Mouse (Mus musculus): ENCODE data around the gene Aatf.

The Aatf gene

GRCm38 (mm10) chr11:84521751-84522299 is 8.5 kb upstream of the Aatf start:
- DNase-seq (ENCODE audit: low spot score in 2 of 2), result no peak

GRCm38 (mm10) chr11:84521071-84521390 is 7.7 kb upstream of the Aatf start:
- no peak for DNase-seq (ENCODE audit: low spot score in 2 of 2)

GRCm38 (mm10) chr11:84520269-84521070 is 7.1 kb upstream of the Aatf start:
- DNase-seq (ENCODE audit: low spot score in 2 of 2), result no peak

- no peak for DNase-seq (ENCODE audit: low spot score in 2 of 2)
Measured at GRCm38 (mm10) chr11:84519576-84520268, 6.4 kb upstream of the Aatf start.

DNA sequence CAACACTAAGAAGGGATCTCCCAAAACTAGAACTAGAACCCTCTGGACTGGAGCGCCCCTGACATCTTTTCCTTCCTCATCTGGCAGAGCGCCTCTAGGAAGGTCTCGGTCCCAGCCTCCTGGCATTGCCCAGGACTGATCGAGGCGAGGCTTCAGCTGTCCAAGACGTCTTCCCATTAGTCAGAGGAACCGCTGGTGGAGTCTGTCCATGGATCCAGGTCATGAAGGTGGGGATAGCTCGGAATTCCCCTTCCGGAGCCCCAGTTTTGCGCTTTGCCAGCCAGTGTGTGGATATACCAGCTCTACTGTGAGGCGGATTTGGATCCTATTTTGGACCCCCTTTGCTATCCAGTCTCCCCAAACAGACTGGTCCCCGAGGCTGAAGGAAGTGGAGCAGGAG is 5.7 kb upstream of the Aatf start:
- no peak for DNase-seq (ENCODE audit: low spot score in 2 of 2)

GRCm38 (mm10) chr11:84518261-84518660 is 4.9 kb upstream of the Aatf start:
- no peak for DNase-seq (ENCODE audit: low spot score in 2 of 2)

DNA sequence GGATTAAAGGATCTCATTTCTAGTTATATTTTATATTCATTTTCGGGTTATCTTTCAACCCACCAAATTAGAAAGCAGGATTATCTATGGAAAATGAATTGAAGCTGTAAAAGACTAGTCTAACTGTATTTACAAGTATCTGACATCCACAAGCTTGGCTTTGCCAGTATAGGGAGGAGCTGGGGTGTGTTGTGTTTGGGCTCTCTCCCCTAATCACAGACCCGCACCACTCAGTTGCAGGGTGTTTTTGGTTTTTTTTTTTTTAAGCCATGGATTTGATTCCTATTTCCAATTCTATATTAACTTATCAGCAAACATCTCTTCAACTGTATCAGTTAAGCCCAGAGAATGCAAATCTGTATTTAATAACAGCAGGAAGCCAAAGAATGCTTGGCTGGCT is 4.1 kb upstream of the Aatf start:
- DNase-seq (ENCODE audit: low spot score in 2 of 2), result no peak

GRCm38 (mm10) chr11:84516501-84517240 is 3.3 kb upstream of the Aatf start:
- no peak for DNase-seq (ENCODE audit: low spot score in 2 of 2)

DNA sequence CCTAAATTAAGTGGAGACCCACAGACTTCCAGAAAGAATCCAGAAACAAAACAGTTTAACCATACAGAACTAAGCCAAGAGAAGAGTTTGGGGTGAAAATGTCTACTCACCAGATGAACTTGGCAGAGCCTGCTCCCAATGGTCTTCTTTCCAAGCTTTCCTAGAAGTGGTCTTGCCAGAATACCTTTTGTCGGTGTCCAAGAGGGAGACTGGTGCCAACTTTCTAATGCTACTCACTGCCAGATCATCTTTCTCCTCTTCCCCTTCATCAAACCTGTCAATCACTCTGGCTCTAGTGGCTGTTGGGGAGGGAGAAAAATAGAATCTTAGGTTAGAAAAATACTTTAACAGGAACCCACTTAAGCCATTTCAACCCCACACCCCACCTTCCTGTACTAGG is 1.3 kb downstream of the Aatf start:
- no peak for DNase-seq (ENCODE audit: low spot score in 2 of 2)

GRCm38 (mm10) chr11:84504296-84504695 is 9.0 kb downstream of the Aatf start:
- DNase-seq (ENCODE audit: low spot score in 2 of 2), result no peak

GRCm38 (mm10) chr11:84497944-84498343 is 15.4 kb downstream of the Aatf start:
- peak in 1 of 2 experiments; percentile 16 for DNase-seq (ENCODE audit: low spot score in 2 of 2)

- no peak for DNase-seq (ENCODE audit: low spot score in 2 of 2)
Measured at GRCm38 (mm10) chr11:84496901-84497300, 16.4 kb downstream of the Aatf start.

GRCm38 (mm10) chr11:84495774-84496173 is 17.5 kb downstream of the Aatf start:
- no peak for DNase-seq (ENCODE audit: low spot score in 2 of 2)

DNA sequence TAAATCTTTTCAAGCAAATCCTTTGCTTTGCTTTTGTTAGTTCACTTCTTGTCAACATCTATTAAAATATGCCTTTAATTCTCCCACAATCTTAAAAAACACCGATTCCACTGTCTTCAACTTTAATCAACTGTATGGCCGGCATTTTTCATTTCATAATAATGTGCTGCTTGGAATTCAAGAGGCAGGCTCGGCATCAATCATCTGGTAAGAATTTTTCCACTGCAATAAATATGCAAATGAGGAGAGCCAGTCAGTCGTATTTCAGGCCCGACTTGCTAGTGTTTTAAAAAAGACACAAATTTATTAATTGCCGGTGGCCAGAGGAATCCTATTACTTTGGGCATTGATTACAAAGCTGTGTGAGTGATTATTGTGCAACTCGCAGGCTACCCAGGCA is 31.7 kb downstream of the Aatf start:
- no peak for DNase-seq (ENCODE audit: low spot score in 2 of 2)

- no peak for DNase-seq (ENCODE audit: low spot score in 2 of 2)
Measured at GRCm38 (mm10) chr11:84480451-84480850, 32.9 kb downstream of the Aatf start.

DNA sequence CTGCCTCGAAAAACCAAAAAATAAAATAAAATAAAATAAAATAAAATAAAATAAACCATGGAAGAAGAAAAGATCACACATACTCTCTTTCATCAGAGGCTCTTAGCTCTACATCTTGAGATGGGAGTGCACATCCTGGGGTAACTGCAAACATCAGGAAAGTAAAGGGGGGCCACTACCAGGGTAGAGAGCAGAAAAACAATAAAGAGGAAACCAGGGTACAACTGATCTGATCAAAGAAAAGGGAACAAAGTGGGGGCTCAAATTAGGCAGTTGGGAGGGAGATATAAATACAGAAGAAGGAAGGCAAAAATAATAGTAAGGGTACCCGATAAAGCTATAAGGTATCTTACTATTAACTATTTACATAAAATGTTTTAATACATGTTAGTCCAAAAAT is 36.7 kb downstream of the Aatf start:
- DNase-seq (ENCODE audit: low spot score in 2 of 2), result no peak

GRCm38 (mm10) chr11:84475991-84476390 is 37.3 kb downstream of the Aatf start:
- DNase-seq (ENCODE audit: low spot score in 2 of 2), result no peak

DNA sequence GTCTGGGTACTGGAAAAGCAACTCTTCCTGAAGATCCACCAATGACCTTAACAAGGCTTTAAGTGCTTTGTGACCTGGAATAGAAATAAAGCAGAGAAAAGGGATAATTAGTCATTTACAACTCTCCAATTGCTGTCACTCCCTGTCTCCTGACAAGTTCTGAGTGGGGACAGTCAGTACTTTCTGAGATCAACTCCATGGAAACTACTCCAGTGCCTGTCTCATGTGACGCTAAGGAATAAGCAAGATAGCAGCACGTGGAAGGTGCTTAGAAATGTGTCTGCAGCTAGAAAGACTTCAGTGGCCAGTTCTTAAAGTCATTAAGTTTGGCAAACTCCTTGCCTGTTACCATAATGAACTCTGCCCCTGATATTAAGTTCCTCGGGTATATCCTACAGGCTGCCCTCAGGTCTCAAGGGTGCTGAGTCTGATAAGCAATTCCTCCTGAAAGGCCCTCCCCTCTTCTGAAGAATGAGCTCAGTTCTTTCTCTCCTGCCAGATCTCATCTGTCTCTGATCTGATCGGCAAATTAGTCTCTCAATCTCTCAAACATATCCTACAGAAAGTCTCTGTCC is 40.1 kb downstream of the Aatf start:
- no peak for DNase-seq (ENCODE audit: low spot score in 2 of 2)

GRCm38 (mm10) chr11:84464571-84464970 is 48.8 kb downstream of the Aatf start:
- DNase-seq (ENCODE audit: low spot score in 2 of 2), result no peak

GRCm38 (mm10) chr11:84453901-84454300 is 59.4 kb downstream of the Aatf start:
- no peak for DNase-seq (ENCODE audit: low spot score in 2 of 2)

- DNase-seq (ENCODE audit: low spot score in 2 of 2), result no peak
Measured at GRCm38 (mm10) chr11:84442554-84443331, 70.6 kb downstream of the Aatf start.
